Mouse (Mus musculus) hindbrain, embryonic 16.5 days (tissue): ENCODE data around the gene Tnc. TPM values are rescaled to one million over a fixed set of nuclear protein-coding genes. Genes with fewer than 3 reads are reported as not detected.
A peak's percentile ranks its signal among the peaks of the same experiment; 100 is the strongest.

Experiments
- ATAC-seq: fragments of 200-750 bp; cut with Nextera tagmentation; 2 replicates; pipeline ENCODE4 v1.8.0; 2017; ENCODE audit warnings: moderate TSS enrichment, moderate library complexity
- H3K27ac ChIP-seq: fragments of 300-500 bp; sonication (generic); 2 replicates; pipeline ENCODE4 v1.5.1; 2014; ENCODE audit warnings: low read depth, mild to moderate bottlenecking, control low read depth, low read length, moderate library complexity
- H3K27me3 ChIP-seq: fragments of 300-500 bp; sonication (generic); replicated peaks from 2 replicates; pipeline ENCODE4 v1.6.1; 2014; ENCODE audit warnings: low read length; ENCODE audit not compliant: control insufficient read depth, insufficient read depth
- H3K36me3 ChIP-seq: fragments of 300-500 bp; sonication (generic); 2 replicates; pipeline ENCODE4 v1.6.1; 2014; ENCODE audit warnings: mild to moderate bottlenecking, low read length, moderate library complexity, mixed read lengths; ENCODE audit not compliant: control insufficient read depth, insufficient read depth
- H3K4me1 ChIP-seq: fragments of 300-500 bp; sonication (generic); 2 replicates; pipeline ENCODE4 v1.6.1; 2014; ENCODE audit warnings: low read depth, low read length; ENCODE audit not compliant: control insufficient read depth, insufficient read depth
- H3K4me2 ChIP-seq: fragments of 300-500 bp; sonication (generic); 2 replicates; pipeline ENCODE4 v1.6.1; 2014; ENCODE audit warnings: mild to moderate bottlenecking, low read length, control low read depth, moderate library complexity
- H3K4me3 ChIP-seq: fragments of 300-500 bp; sonication (generic); 2 replicates; pipeline ENCODE4 v1.5.1; 2014; ENCODE audit warnings: mild to moderate bottlenecking, low read length, control low read depth, moderate library complexity
- H3K9ac ChIP-seq: fragments of 300-500 bp; sonication (generic); 2 replicates; pipeline ENCODE4 v1.6.1; 2014; ENCODE audit warnings: low read depth, mild to moderate bottlenecking, control low read depth, low read length, moderate library complexity
- H3K9me3 ChIP-seq: fragments of 300-500 bp; sonication (generic); 2 replicates; pipeline ENCODE4 v1.6.1; 2014; ENCODE audit warnings: mild to moderate bottlenecking, low read length, moderate library complexity; ENCODE audit not compliant: control insufficient read depth
- WGBS: fragments of 180-500 bp; shearing (Covaris S2); extraction: QIAGEN DNeasy Blood & Tissue Kit; methylation state at CpG from one replicate; pipeline ENCODE4 v1.1.7; 2014; 5-methylcytosine and 5-hydroxymethylcytosine counted together
- polyA plus RNA-seq: library from polyadenylated mRNA; unstranded; fragments of >200 nt; fragmentation: Nextera tagmentation; extraction: Ambion mirVana; gene quantifications from 2 replicates; pipeline ENCODE4 v1.2.1, GENCODE M21; 2015

Gene Tnc
- polyA plus RNA-seq, 1 experiment from 2014 or later, result 53.3 TPM

- H3K36me3 ChIP-seq, result no peaks in the 10 kb centered on the region
- H3K9ac ChIP-seq, result no peak overlapping the region
- no peak overlapping the region for H3K4me2 ChIP-seq
- no peaks in the 10 kb centered on the region; the same call in 1 of the 2 replicates for H3K4me1 ChIP-seq
- no peaks in the 10 kb centered on the region for H3K9me3 ChIP-seq
- no peak overlapping the region for H3K4me3 ChIP-seq
- no peak for ATAC-seq
- H3K27ac ChIP-seq, result no peak overlapping the region
- H3K27me3 ChIP-seq, result no peaks in the 10 kb centered on the region
Measured at GRCm38 (mm10) chr4:63986576-63986975, 60.2 kb downstream of the Tnc start.

- 60% methylated on average over 8 of the region's 8 CpGs for WGBS
- ATAC-seq, result no peak
Measured at GRCm38 (mm10) chr4:63983098-63983445, 63.7 kb downstream of the Tnc start.

GRCm38 (mm10) chr4:63982425-63983097 is 64.3 kb downstream of the Tnc start:
- 75% methylated on average over 12 of the region's 12 CpGs for WGBS
- Histone ChIP-seq H3K9me3 (no peaks in the 10 kb centered on the region), H3K4me1 (no peaks in the 10 kb centered on the region; the same call in 1 of the 2 replicates), H3K4me3 (no peak overlapping the region), H3K27ac (no peak overlapping the region), H3K4me2 (no peak overlapping the region), H3K36me3 (no peaks in the 10 kb centered on the region), H3K27me3 (no peaks in the 10 kb centered on the region), H3K9ac (no peak overlapping the region)
- peak; percentile 63 for ATAC-seq

More at GRCm38 (mm10) chr4:63983098-63983445, 63.7 kb downstream of the Tnc start:
- Histone ChIP-seq H3K27me3 (no peaks in the 10 kb centered on the region), H3K9me3 (no peaks in the 10 kb centered on the region), H3K4me2 (no peak overlapping the region), H3K36me3 (no peaks in the 10 kb centered on the region), H3K27ac (no peak overlapping the region), H3K9ac (no peak overlapping the region), H3K4me3 (no peak overlapping the region), H3K4me1 (no peaks in the 10 kb centered on the region; the same call in 1 of the 2 replicates)

- ATAC-seq, result no peak
- no peak overlapping the region for H3K27ac ChIP-seq
- no peaks in the 10 kb centered on the region; the same call in 1 of the 2 replicates for H3K4me1 ChIP-seq
- no peaks in the 10 kb centered on the region for H3K9me3 ChIP-seq
- no peak overlapping the region for H3K4me2 ChIP-seq
- H3K36me3 ChIP-seq, result no peaks in the 10 kb centered on the region
- no peak overlapping the region for H3K9ac ChIP-seq
- H3K4me3 ChIP-seq, result no peak overlapping the region
- no peaks in the 10 kb centered on the region for H3K27me3 ChIP-seq
- 57% methylated on average over 1 of the region's 1 CpGs for WGBS
Measured at GRCm38 (mm10) chr4:63980211-63980794, 66.5 kb downstream of the Tnc start.

- ATAC-seq, result no peak
Measured at GRCm38 (mm10) chr4:63979635-63980034, 67.2 kb downstream of the Tnc start.

GRCm38 (mm10) chr4:63972536-63972935 is 74.3 kb downstream of the Tnc start:
- no peak overlapping the region for H3K4me2 ChIP-seq
- no peak overlapping the region for H3K9ac ChIP-seq
- no peak for ATAC-seq
- no peaks in the 10 kb centered on the region for H3K9me3 ChIP-seq
- no peak overlapping the region for H3K27ac ChIP-seq
- WGBS, result 98% methylated on average over 2 of the region's 2 CpGs
- H3K4me3 ChIP-seq, result no peak overlapping the region
- H3K36me3 ChIP-seq, result no peaks in the 10 kb centered on the region
- H3K4me1 ChIP-seq, result no peaks in the 10 kb centered on the region
- no peaks in the 10 kb centered on the region for H3K27me3 ChIP-seq

More at GRCm38 (mm10) chr4:63979635-63980034, 67.2 kb downstream of the Tnc start:
- H3K4me3 ChIP-seq, result no peak overlapping the region
- H3K9ac ChIP-seq, result no peak overlapping the region
- no peaks in the 10 kb centered on the region for H3K9me3 ChIP-seq
- 54% methylated on average over 2 of the region's 2 CpGs for WGBS
- no peaks in the 10 kb centered on the region for H3K27me3 ChIP-seq
- H3K27ac ChIP-seq, result no peak overlapping the region
- no peaks in the 10 kb centered on the region for H3K36me3 ChIP-seq
- no peaks in the 10 kb centered on the region; the same call in 1 of the 2 replicates for H3K4me1 ChIP-seq
- no peak overlapping the region for H3K4me2 ChIP-seq

- Histone ChIP-seq H3K9ac (no peak overlapping the region), H3K4me3 (no peak overlapping the region), H3K27ac (no peak overlapping the region), H3K4me1 (no peaks in the 10 kb centered on the region), H3K36me3 (no peaks in the 10 kb centered on the region), H3K27me3 (no peaks in the 10 kb centered on the region), H3K9me3 (no peaks in the 10 kb centered on the region), H3K4me2 (no peak overlapping the region)
- WGBS, result 36% methylated on average over 1 of the region's 1 CpGs
- peak; percentile 45; the same call in 1 of the 2 replicates for ATAC-seq
Measured at GRCm38 (mm10) chr4:63971762-63972161, 75.1 kb downstream of the Tnc start.

- H3K9ac ChIP-seq, result no peak overlapping the region
- no peaks in the 10 kb centered on the region for H3K27me3 ChIP-seq
- no peak overlapping the region for H3K4me2 ChIP-seq
- H3K4me1 ChIP-seq, result no peaks in the 10 kb centered on the region
- 88% methylated on average over 4 of the region's 4 CpGs for WGBS
- no peaks in the 10 kb centered on the region for H3K36me3 ChIP-seq
- H3K4me3 ChIP-seq, result no peak overlapping the region
- no peaks in the 10 kb centered on the region for H3K9me3 ChIP-seq
- H3K27ac ChIP-seq, result no peak overlapping the region
- ATAC-seq, result no peak
Measured at GRCm38 (mm10) chr4:63970925-63971324, 75.9 kb downstream of the Tnc start.

GRCm38 (mm10) chr4:63969891-63970290 is 76.9 kb downstream of the Tnc start:
- ATAC-seq, result no peak
- WGBS, result 89% methylated on average over 3 of the region's 3 CpGs
- Histone ChIP-seq H3K36me3 (no peaks in the 10 kb centered on the region), H3K4me2 (no peak overlapping the region), H3K9me3 (no peaks in the 10 kb centered on the region), H3K4me3 (no peak overlapping the region), H3K27me3 (no peaks in the 10 kb centered on the region), H3K9ac (no peak overlapping the region), H3K4me1 (no peaks in the 10 kb centered on the region), H3K27ac (no peak overlapping the region)
